Mouse (Mus musculus): Measurements from ENCODE around the gene Fpr3. TPM values are rescaled to one million over a fixed set of nuclear protein-coding genes. Genes with fewer than 3 reads are reported as not detected.
A peak's percentile ranks its signal among the peaks of the same experiment; 100 is the strongest.
"Not testable (repeated sequence)": the region's sequence is repeated elsewhere in the genome, so short reads cannot be mapped to it uniquely, and the experiment has no call there.

Fpr3 gene
- total RNA-seq, 4 experiments from 2014 or later = not detected

- no peak for DNase-seq (ENCODE audit: low spot score in 2 of 2)
Measured at GRCm38 (mm10) chr17:17882672-17883071, 5.0 kb upstream of the Fpr3 start.

GRCm38 (mm10) chr17:17883840-17884239 lies 3.8 kb upstream of the Fpr3 start, which contains the start of gene Fpr1:
TSS of gene Fpr1 (minus strand) at chr17:17883940.
- DNase-seq (ENCODE audit: low spot score in 2 of 2) = no peak

GRCm38 (mm10) chr17:17889732-17890425 lies 2.2 kb downstream of the Fpr3 start:
- no peak for DNase-seq (ENCODE audit: low spot score in 2 of 2)

GRCm38 (mm10) chr17:17896039-17896438 lies 8.4 kb downstream of the Fpr3 start:
- no peak for DNase-seq (ENCODE audit: low spot score in 2 of 2)

GRCm38 (mm10) chr17:17899268-17899667 lies 11.6 kb downstream of the Fpr3 start:
- no peak for DNase-seq (ENCODE audit: low spot score in 2 of 2)

- DNase-seq (ENCODE audit: low spot score in 2 of 2) = no peak
Measured at GRCm38 (mm10) chr17:17900768-17901167, 13.1 kb downstream of the Fpr3 start.

- peak; percentile 57 to 88 for DNase-seq (ENCODE audit: low spot score in 2 of 2)
Measured at GRCm38 (mm10) chr17:17909636-17910421, 22.2 kb downstream of the Fpr3 start.

GRCm38 (mm10) chr17:17912618-17913017 lies 25.0 kb downstream of the Fpr3 start:
- not testable (repeated sequence) for DNase-seq (ENCODE audit: low spot score in 2 of 2)

GRCm38 (mm10) chr17:17917376-17917775 lies 29.7 kb downstream of the Fpr3 start:
- DNase-seq (ENCODE audit: low spot score in 2 of 2) = no peak

GRCm38 (mm10) chr17:17917782-17918181 lies 30.1 kb downstream of the Fpr3 start:
- DNase-seq (ENCODE audit: low spot score in 2 of 2) = no peak

- no peak for DNase-seq (ENCODE audit: low spot score in 2 of 2)
Measured at GRCm38 (mm10) chr17:17973443-17973842, 85.8 kb downstream of the Fpr3 start.

- DNase-seq (ENCODE audit: low spot score in 2 of 2) = not testable (repeated sequence)
Measured at GRCm38 (mm10) chr17:17981232-17981631, 93.6 kb downstream of the Fpr3 start.

GRCm38 (mm10) chr17:18004752-18005151 lies 117.1 kb downstream of the Fpr3 start:
- no peak for DNase-seq (ENCODE audit: low spot score in 2 of 2)

Other genes with a start within 250 kb of the Fpr3 start
- gene Vmn2r90, start 184.1 kb upstream of the Fpr3 start, total RNA-seq (2022) = not detected
- 10 to 100 TPM; 70.6 to 89.4 (median 76.6) TPM for gene Spaca6, start 60.7 kb upstream of the Fpr3 start, total RNA-seq (2022)
- gene Has1, start 32.6 kb upstream of the Fpr3 start, total RNA-seq (2022) = 1 to 10 TPM in 2 of 4 experiments, under 1 TPM in 2; 0.74 to 1.6 (median 1.00) TPM
- gene Fpr1, start 3.9 kb upstream of the Fpr3 start, total RNA-seq (2022) = not detected
- not detected for gene Fpr2, start within 50 bp of the Fpr3 start, total RNA-seq (2022)
- gene Fpr-rs4, start 133.9 kb downstream of the Fpr3 start, total RNA-seq (2022) = not detected
- gene Vmn2r124, start 161.6 kb downstream of the Fpr3 start, total RNA-seq (2022) = under 1 TPM in 1 of 4 experiments, not detected in 3; 0.07 TPM
- not detected for gene Vmn2r91, start 197.2 kb downstream of the Fpr3 start, total RNA-seq (2022)

Data from left cerebral cortex, adult 8-10 months (tissue).